Mouse (Mus musculus) activated CD4-positive, CD25-positive, alpha-beta regulatory T cell, adult 4 months (primary cell): ENCODE measurements around the gene Ngef. TPM values are rescaled to one million over a fixed set of nuclear protein-coding genes. Genes with fewer than 3 reads are reported as not detected.
"Not testable (repeated sequence)": the region's sequence is repeated elsewhere in the genome, so short reads cannot be mapped to it uniquely, and the experiment has no call there.

Source experiments
- ATAC-seq: one replicate; pipeline ENCODE4 v1.8.0; 2017
- polyA plus RNA-seq, 2 experiments: library from polyadenylated mRNA; unstranded; fragments of 100-300 nt; shearing (Covaris generic); gene quantifications; one replicate each; pipeline ENCODE4 v1.2.1; 2017

Gene Ngef
- polyA plus RNA-seq, 2 experiments from 2014 or later, result not detected

GRCm38 (mm10) chr1:87471914-87472313 is 101.8 kb downstream of the Ngef start:
- no peak for ATAC-seq

- ATAC-seq, result not testable (repeated sequence)
Measured at GRCm38 (mm10) chr1:87469971-87470370, 103.7 kb downstream of the Ngef start, which contains the start of gene Snorc. Gene Snorc, plus strand, starts transcription at chr1:87470271.

GRCm38 (mm10) chr1:87468321-87468720 is 105.3 kb downstream of the Ngef start:
- no peak for ATAC-seq

GRCm38 (mm10) chr1:87467469-87467868 is 106.2 kb downstream of the Ngef start:
- ATAC-seq, result no peak

- ATAC-seq, result not testable (repeated sequence)
Measured at GRCm38 (mm10) chr1:87459856-87460255, 113.8 kb downstream of the Ngef start.

GRCm38 (mm10) chr1:87458045-87458444 is 115.6 kb downstream of the Ngef start:
- no peak for ATAC-seq

GRCm38 (mm10) chr1:87456425-87456824 is 117.2 kb downstream of the Ngef start:
- ATAC-seq, result no peak

- no peak for ATAC-seq
Measured at GRCm38 (mm10) chr1:87449432-87449831, 124.2 kb downstream of the Ngef start.

GRCm38 (mm10) chr1:87447183-87448104 is 126.2 kb downstream of the Ngef start:
- peak; percentile 66 for ATAC-seq

- ATAC-seq, result no peak
Measured at GRCm38 (mm10) chr1:87436583-87436982, 137.1 kb downstream of the Ngef start.

- no peak for ATAC-seq
Measured at GRCm38 (mm10) chr1:87435125-87435524, 138.5 kb downstream of the Ngef start.

Other genes with a start within 250 kb of the Ngef start
- gene Gigyf2, start 246.9 kb downstream of the Ngef start, polyA plus RNA-seq, result 10 to 100 TPM; 49.9 to 58.1 TPM
- gene Kcnj13, start 179.1 kb downstream of the Ngef start, polyA plus RNA-seq, result 1 to 10 TPM in 1 of 2 experiments, under 1 TPM in 1; 0.82 to 1.1 TPM
- not detected for gene Snorc, start 103.6 kb downstream of the Ngef start, polyA plus RNA-seq
- not detected for gene Neu2, start 64.0 kb downstream of the Ngef start, polyA plus RNA-seq
- 100 to 1,000 TPM; 125 to 127 TPM for gene Inpp5d, start 46.4 kb upstream of the Ngef start, polyA plus RNA-seq
- gene Atg16l1, start 182.0 kb upstream of the Ngef start, polyA plus RNA-seq, result 10 to 100 TPM; 14.7 to 18.7 TPM
- gene Sag, start 229.8 kb upstream of the Ngef start, polyA plus RNA-seq, result 1 to 10 TPM; 2.7 to 5.4 TPM